Mouse (Mus musculus) neutrophil, adult 83 days (primary cell): ENCODE results near the gene Usp17la. TPM values are rescaled to one million over a fixed set of nuclear protein-coding genes. Genes with fewer than 3 reads are reported as not detected.

ENCODE experiments used
- total RNA-seq, 2 experiments: library from RNA; stranded (reverse); gene quantifications; one replicate each; pipeline ENCODE4 v1.2.4; 2023

The Usp17la gene
- total RNA-seq: under 1 TPM in 1 of 2 experiments, not detected in 1; 0.13 TPM

DNA sequence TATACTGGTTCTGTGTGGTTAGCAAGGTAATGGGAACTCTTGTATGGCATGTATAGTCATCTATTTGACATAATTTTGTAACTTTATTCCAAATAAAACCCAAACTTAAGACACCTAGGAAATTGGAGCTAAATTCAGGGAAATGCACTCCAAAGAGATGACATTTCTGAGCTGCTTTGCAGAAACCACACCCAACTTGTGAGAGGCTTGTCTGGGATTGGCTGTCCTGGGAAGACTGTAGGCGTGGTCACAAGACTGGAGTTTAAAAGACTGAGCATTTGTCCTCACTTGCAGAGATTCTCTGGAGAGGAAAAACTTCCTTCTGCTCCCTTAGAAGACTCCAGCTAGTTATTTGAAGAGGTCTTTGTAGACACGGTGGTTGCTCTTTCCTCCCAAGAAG lies at the start of gene Usp17la:
TSS of gene Usp17la (plus strand) at position 301 of the 400 bp plus-strand sequence.

DNA sequence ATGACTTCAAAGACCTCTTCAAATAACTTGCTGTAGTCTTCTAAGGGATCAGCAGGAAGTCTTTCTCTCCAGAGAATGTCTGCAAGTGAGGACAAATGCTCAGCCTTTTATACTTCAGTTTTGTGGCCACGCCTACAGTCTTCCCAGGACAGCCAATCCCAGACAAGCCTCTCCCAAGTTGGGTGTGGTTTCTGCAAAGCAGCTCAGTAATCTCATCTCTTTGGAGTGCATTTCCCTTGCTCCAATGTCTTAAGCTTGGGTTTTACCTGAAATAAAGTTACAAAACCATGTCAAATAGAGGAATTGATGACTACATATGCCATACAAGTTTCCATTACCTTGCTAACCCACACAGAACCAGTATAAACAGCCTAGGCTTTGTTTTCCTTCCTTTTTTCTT lies 14.3 kb upstream of the Usp17la start, which contains the start of gene Usp17lb:
TSS of gene Usp17lb (minus strand) at position 101 of the 400 bp plus-strand sequence.

DNA sequence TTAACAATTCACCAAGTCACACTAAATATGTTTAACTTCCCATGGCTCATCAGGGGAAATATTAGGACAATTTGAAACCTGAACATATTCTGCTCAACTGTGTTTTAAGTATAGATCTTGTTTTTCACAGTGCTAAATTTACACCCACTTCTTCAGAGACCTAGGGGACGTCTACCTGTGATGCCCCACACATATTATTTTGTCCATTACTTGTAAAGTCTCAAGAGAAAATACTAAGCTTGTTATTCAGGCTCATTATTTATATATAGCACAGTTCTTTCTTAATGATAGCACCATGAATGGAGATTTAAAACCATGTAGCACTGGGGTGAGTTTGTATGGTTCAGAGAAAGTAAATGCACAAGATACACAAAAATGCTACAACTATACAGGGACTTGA lies 20.9 kb downstream of the Usp17la start, which contains the start of gene Olfr665:
TSS of gene Olfr665 (plus strand) at position 301 of the 400 bp plus-strand sequence.

DNA sequence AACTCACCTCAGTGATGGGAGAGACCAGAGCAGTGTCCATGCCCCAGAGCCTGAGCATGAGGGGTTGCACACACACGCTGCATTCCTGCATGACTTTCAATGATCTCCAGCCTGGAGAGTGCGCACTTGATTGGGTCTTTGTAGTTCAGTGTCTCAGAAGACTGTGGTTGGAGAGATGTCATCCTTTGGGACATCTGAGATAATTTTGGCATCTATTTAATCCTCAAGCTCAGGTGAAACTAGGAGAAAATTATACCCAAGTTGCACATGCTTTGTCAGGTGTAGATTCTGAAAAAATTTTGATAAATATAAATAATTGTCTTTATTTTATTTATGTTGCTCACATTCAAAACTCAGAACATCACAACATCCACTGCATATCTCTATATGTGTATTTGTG lies 39.0 kb downstream of the Usp17la start, which contains the start of gene Olfr666:
TSS of gene Olfr666 (minus strand) at position 101 of the 400 bp plus-strand sequence.

Other genes with a start within 250 kb of the Usp17la start
- gene Olfr656, start 243.1 kb upstream of the Usp17la start, total RNA-seq: not detected
- gene Olfr657, start 232.2 kb upstream of the Usp17la start, total RNA-seq: not detected
- gene Olfr658, start 209.7 kb upstream of the Usp17la start, total RNA-seq: not detected
- not detected for gene Olfr659, start 190.3 kb upstream of the Usp17la start, total RNA-seq
- not detected for gene Olfr661, start 170.5 kb upstream of the Usp17la start, total RNA-seq
- not detected for gene Usp17le, start 79.5 kb upstream of the Usp17la start, total RNA-seq
- gene Usp17lb, start 14.4 kb upstream of the Usp17la start, total RNA-seq: not detected
- not detected for gene Olfr665, start 21.0 kb downstream of the Usp17la start, total RNA-seq
- not detected for gene Olfr666, start 38.9 kb downstream of the Usp17la start, total RNA-seq
- not detected for gene Olfr667, start 64.5 kb downstream of the Usp17la start, total RNA-seq
- not detected for gene Olfr668, start 71.0 kb downstream of the Usp17la start, total RNA-seq
- gene Olfr669, start 77.2 kb downstream of the Usp17la start, total RNA-seq: not detected
- gene Olfr670, start 105.6 kb downstream of the Usp17la start, total RNA-seq: not detected
- gene Olfr671, start 122.1 kb downstream of the Usp17la start, total RNA-seq: not detected
- not detected for gene Olfr672, start 145.0 kb downstream of the Usp17la start, total RNA-seq
- not detected for gene Olfr675, start 171.5 kb downstream of the Usp17la start, total RNA-seq
- gene Olfr676, start 175.7 kb downstream of the Usp17la start, total RNA-seq: not detected
- gene Olfr677, start 194.4 kb downstream of the Usp17la start, total RNA-seq: not detected
- not detected for gene Olfr678, start 207.5 kb downstream of the Usp17la start, total RNA-seq
- not detected for gene Olfr679, start 224.2 kb downstream of the Usp17la start, total RNA-seq
- gene Olfr680-ps1, start 235.8 kb downstream of the Usp17la start, total RNA-seq: not detected